Mouse (Mus musculus) lung, postnatal 0 days (tissue): ENCODE measurements around the gene Rdh7.

Experiments used
- CTCF ChIP-seq: IDR thresholded peaks from 2 replicates; pipeline ENCODE4 v1.5.1; 2016; ENCODE audit warnings: antibody characterized with exemption, mild to moderate bottlenecking
- EP300 ChIP-seq: IDR thresholded peaks from 2 replicates; pipeline ENCODE4 v1.6.1; 2016; ENCODE audit warnings: antibody characterized with exemption, mild to moderate bottlenecking, control low read depth

- no peak for TF ChIP-seq CTCF
- no peak for TF ChIP-seq EP300
Observed at GRCm38 (mm10) chr10:127932290-127932926, 43.8 kb upstream of the Rdh7 start.
